Mouse (Mus musculus) heart, embryonic 13.5 days (tissue): ENCODE measurements at regions not wholly inside any gene's neighbourhood (a gene's known extent, or its start where the extent isn't known, plus 50 kb on each side); places are given as distances from the start of the nearest gene placed in this dataset.

Source experiments
- ATAC-seq: fragments of 200-750 bp; cut with Nextera tagmentation; 2 replicates; pipeline ENCODE4 v1.8.0; 2017; ENCODE audit warnings: moderate TSS enrichment; ENCODE audit not compliant: insufficient number of reproducible peaks, low FRiP score, low TSS enrichment; ENCODE audit errors: extremely low read depth
- H3K27ac ChIP-seq: fragments of 300-500 bp; sonication (generic); replicated peaks from 2 replicates; pipeline ENCODE4 v1.5.1; 2015; ENCODE audit warnings: moderate library complexity, mild to moderate bottlenecking, inconsistent platforms
- H3K27me3 ChIP-seq: fragments of 300-500 bp; sonication (generic); replicated peaks from 2 replicates; pipeline ENCODE4 v1.6.1; 2015; ENCODE audit warnings: mild to moderate bottlenecking, inconsistent platforms
- H3K36me3 ChIP-seq: fragments of 300-500 bp; sonication (generic); 2 replicates; pipeline ENCODE4 v1.6.1; 2015; ENCODE audit warnings: mild to moderate bottlenecking, inconsistent platforms
- H3K4me1 ChIP-seq: fragments of 300-500 bp; sonication (generic); 2 replicates; pipeline ENCODE4 v1.6.1; 2015; ENCODE audit warnings: inconsistent platforms
- H3K4me2 ChIP-seq: fragments of 300-500 bp; sonication (generic); 2 replicates; pipeline ENCODE4 v1.6.1; 2015; ENCODE audit warnings: inconsistent platforms, mild to moderate bottlenecking, moderate library complexity
- H3K4me3 ChIP-seq: fragments of 300-500 bp; sonication (generic); 2 replicates; pipeline ENCODE4 v1.5.1; 2015; ENCODE audit warnings: moderate library complexity, mild to moderate bottlenecking, inconsistent platforms
- H3K9ac ChIP-seq: fragments of 300-500 bp; sonication (generic); 2 replicates; pipeline ENCODE4 v1.6.1; 2015; ENCODE audit warnings: inconsistent platforms, mild to moderate bottlenecking, moderate library complexity
- H3K9me3 ChIP-seq: fragments of 300-500 bp; sonication (generic); 2 replicates; pipeline ENCODE4 v1.6.1; 2016; ENCODE audit warnings: inconsistent platforms
- WGBS: fragments of 180-500 bp; shearing (Covaris S2); methylation state at CpG from one replicate; pipeline ENCODE4 v1.1.7; 2015; ENCODE audit warnings: mixed read lengths; 5-methylcytosine and 5-hydroxymethylcytosine counted together

DNA sequence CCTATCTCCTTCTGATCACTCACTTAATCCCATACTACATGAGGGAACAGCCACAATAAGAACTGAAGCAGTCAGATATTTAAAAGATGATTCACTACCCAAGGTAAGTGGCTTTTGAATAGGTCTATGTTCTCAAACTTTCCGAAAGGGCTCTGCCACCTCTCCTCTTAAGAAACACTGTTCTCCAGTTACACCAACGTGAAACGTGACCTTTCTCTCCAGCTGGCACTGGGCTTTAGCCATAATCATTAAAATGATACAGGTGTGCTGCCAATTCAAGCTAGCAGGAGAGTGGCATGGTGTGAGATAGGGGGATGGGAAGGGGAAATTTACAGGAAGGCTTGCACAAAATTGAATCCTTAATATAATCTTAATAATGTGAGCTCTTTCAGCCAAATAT lies 2216.4 kb upstream of the Gm7489 start:
- no peak overlapping the region for H3K27ac ChIP-seq
- no peak overlapping the region for H3K4me2 ChIP-seq
- peaks cover 7% of the 10 kb centered on the region for H3K4me1 ChIP-seq
- 69% methylated on average over 3 of the region's 3 CpGs for WGBS
- no peak for ATAC-seq
- H3K27me3 ChIP-seq = no peaks in the 10 kb centered on the region
- H3K36me3 ChIP-seq = no peaks in the 10 kb centered on the region
- H3K9ac ChIP-seq = no peak overlapping the region
- no peaks in the 10 kb centered on the region for H3K9me3 ChIP-seq
- H3K4me3 ChIP-seq = no peak overlapping the region

DNA sequence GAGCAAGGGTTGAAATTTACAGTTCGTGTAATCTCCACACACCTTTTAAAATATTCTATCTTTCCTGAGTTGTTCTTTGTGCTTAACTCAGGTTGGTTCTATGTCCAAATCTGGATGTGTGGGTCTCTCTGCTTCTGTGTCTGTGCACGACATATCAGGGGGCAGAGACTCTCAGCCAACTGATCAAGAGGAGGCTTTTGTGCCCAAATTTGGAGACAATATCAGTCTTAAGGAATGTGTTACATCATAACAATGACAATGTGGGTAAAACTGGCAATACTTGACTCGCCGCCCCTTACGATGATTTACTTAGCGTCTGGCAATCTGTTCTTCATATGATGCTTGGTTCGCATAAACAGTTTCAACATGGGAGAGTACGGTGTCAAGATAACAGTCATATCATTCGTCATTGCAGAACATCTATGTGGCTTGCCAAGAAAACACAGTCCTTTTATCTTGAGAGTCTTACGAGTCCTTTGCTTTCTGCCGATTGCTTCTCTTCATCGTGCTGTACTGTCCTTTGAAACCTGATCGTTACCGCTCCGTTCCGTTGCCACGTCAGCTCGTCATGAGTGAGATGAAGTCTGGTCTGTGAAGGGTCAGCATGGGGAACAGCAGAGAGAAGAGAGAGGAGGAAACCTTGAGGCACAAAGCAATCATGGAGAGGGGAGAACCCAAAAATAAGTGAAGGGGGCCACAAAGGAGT lies 2212.9 kb upstream of the Gm7489 start:
- Histone ChIP-seq H3K4me1 (peaks cover 7% of the 10 kb centered on the region), H3K27ac (no peak overlapping the region), H3K4me2 (peak overlapping the region; percentile 62), H3K4me3 (peak overlapping the region; percentile 31), H3K27me3 (peaks cover 5% of the 10 kb centered on the region; the same call in 1 of the 2 replicates), H3K36me3 (no peaks in the 10 kb centered on the region), H3K9ac (0 out of 2 replicates have a peak overlapping the region, but pooled peaks have one; percentile 37), H3K9me3 (no peaks in the 10 kb centered on the region)
- 42% methylated on average over 18 of the region's 18 CpGs for WGBS
- no peak for ATAC-seq

DNA sequence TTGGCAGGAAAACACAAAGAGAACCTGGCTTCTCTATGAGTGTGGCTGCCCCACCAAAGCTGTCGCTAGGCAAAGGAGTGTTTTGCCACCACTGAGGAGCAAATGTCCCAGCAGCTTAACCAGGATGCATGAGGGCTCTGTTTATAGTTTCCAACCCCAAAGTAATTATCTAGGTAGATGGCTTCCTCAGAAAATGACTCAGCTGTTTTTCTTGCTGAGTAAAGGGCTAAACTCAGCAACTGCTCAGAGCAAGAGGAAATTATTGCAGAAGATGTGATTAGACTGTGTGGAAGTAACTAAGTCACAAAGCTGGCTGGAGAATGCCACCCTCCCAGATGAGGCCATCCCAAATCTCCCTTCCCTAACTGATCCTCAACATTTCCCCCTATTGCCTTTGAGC lies 2211.2 kb upstream of the Gm7489 start:
- WGBS = 56% methylated on average over 1 of the region's 1 CpGs
- H3K4me1 ChIP-seq = peaks cover 12% of the 10 kb centered on the region
- no peaks in the 10 kb centered on the region for H3K36me3 ChIP-seq
- no peak overlapping the region for H3K4me3 ChIP-seq
- H3K27ac ChIP-seq = no peak overlapping the region
- peaks cover 5% of the 10 kb centered on the region; the same call in 1 of the 2 replicates for H3K27me3 ChIP-seq
- H3K4me2 ChIP-seq = no peak overlapping the region
- no peaks in the 10 kb centered on the region for H3K9me3 ChIP-seq
- ATAC-seq = no peak
- no peak overlapping the region for H3K9ac ChIP-seq

DNA sequence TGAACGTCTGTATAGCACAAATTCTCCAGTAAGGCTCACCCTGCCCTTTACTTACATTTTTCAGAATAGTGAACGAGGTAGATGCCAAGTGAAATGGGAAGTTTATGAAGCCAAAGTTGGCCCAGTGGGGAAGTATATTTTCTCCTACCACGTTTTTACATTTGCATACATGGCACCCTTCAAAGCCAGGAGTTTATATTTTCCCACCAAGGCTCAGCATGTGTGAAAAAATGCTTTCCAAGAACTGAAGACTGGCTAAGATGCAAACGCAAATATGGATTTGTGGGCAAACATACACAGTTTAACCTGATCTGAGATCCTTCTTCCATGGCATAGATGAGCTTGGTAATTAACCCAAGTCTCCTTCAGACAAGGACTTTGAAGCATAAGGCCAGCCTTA lies 2209.4 kb upstream of the Gm7489 start:
- WGBS = 67% methylated on average over 4 of the region's 4 CpGs
- Histone ChIP-seq H3K4me3 (no peak overlapping the region), H3K27ac (no peak overlapping the region), H3K27me3 (peaks cover 5% of the 10 kb centered on the region; the same call in 1 of the 2 replicates), H3K4me2 (no peak overlapping the region), H3K9me3 (no peaks in the 10 kb centered on the region), H3K4me1 (peaks cover 12% of the 10 kb centered on the region), H3K36me3 (no peaks in the 10 kb centered on the region), H3K9ac (no peak overlapping the region)
- ATAC-seq = no peak

DNA sequence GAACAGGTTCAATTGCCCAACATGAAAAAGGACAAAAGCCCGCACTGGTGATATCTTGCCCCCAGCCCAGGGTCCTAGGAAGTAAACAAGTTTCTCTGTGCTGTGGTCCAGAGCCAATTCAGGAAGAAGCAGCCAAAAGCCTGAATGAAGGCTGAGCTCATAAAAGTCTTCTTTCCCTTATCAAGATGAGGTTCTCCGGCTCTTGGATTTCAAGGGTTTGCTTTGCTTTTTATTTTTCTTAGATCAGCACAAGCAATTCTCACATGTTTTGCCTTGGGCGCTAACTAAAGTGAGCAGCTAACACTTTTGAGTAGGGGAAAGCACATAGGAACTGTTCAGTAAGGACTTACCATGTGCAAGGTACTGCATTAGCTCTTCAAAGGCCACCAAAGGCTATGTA lies 2208.0 kb upstream of the Gm7489 start:
- no peaks in the 10 kb centered on the region for H3K36me3 ChIP-seq
- H3K9ac ChIP-seq = no peak overlapping the region
- no peak overlapping the region for H3K4me2 ChIP-seq
- 68% methylated on average over 3 of the region's 3 CpGs for WGBS
- ATAC-seq = no peak
- peaks cover 10% of the 10 kb centered on the region; the same call in 1 of the 2 replicates for H3K27me3 ChIP-seq
- H3K4me3 ChIP-seq = no peak overlapping the region
- H3K27ac ChIP-seq = no peak overlapping the region
- H3K9me3 ChIP-seq = no peaks in the 10 kb centered on the region
- peaks cover 10% of the 10 kb centered on the region for H3K4me1 ChIP-seq

DNA sequence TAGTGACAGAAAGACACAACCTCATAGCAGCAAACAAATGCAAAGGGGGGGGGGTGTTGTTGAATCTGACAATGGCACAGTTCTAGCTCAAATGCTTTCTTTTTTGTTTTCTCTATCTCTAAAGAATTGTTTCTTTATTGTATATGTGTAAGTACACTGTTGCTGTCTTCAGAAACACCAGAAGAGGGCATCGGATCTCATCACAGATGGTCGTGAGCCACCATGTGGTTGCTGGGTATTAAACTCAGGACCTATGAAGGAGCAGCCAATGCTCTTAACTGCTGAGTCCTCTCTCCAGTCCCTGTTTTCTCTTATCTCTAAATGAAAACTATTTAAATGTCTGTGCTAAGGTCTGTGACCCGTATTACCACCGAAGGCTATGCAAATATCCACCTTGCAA lies 2207.4 kb upstream of the Gm7489 start:
- no peak for ATAC-seq
- 60% methylated on average over 4 of the region's 4 CpGs for WGBS
- H3K9me3 ChIP-seq = no peaks in the 10 kb centered on the region
- no peak overlapping the region for H3K27ac ChIP-seq
- H3K4me2 ChIP-seq = no peak overlapping the region
- H3K4me1 ChIP-seq = peaks cover 13% of the 10 kb centered on the region
- no peak overlapping the region for H3K9ac ChIP-seq
- H3K36me3 ChIP-seq = no peaks in the 10 kb centered on the region
- H3K27me3 ChIP-seq = peaks cover 10% of the 10 kb centered on the region; the same call in 1 of the 2 replicates
- no peak overlapping the region for H3K4me3 ChIP-seq

DNA sequence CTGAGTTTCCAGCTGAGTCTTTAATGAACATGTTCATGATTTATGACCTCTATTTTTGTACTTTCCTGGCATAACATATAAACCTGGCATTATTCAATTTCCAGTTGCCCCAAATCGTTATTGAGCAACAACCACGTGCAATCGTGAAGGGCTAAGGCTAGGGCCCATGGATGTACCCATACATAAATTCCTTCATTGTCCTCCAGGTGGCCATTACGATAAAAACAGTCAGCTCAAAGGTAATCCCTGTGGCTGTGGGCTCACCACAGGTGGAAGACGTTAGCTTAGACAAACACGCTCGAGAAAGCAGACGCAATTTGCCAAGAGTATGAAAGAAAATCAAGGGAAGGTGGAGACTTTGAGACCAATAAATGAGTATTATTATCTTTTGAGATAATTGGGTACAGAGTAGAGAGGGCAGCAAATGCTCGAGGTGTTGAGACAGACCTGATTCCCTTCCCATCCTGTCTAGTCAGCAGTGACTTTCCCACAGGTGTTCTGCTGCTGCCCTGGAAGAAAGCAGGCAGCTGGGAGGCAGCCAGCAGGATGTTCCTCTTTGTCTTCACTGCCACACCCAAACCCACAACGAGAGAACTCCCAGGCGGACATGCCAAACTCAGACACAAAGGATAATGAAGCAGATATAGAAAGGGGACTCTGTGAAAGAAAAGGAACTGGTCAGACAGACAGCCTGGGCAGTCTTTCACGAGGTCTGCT lies 2205.4 kb upstream of the Gm7489 start:
- Histone ChIP-seq H3K27ac (no peak overlapping the region), H3K27me3 (peaks cover 6% of the 10 kb centered on the region; the same call in 1 of the 2 replicates), H3K4me2 (no peak overlapping the region), H3K4me1 (peaks cover 13% of the 10 kb centered on the region; the same call in 1 of the 2 replicates), H3K9me3 (no peaks in the 10 kb centered on the region), H3K9ac (no peak overlapping the region), H3K36me3 (no peaks in the 10 kb centered on the region), H3K4me3 (no peak overlapping the region)
- ATAC-seq = no peak
- WGBS = 57% methylated on average over 12 of the region's 12 CpGs

DNA sequence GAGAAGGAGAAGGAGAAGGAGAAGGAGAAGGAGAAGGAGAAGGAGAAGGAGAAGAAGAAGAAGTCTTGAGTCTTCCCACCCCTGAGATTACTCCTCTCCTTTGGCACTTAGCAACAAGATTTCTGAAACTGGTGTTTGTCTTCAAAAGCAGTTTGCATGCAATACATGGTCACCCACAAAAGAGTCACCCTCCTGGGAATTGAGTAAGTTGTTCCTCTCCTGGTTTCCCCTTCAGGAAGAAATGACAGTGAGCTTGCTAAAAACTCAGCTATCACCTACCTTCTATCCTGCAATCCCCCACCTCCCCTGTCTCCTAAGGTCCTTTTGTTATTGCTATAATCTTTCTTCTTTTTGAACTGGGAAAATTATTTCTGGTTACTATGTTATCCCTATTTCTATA lies 2204.2 kb upstream of the Gm7489 start:
- no peak for ATAC-seq
- no peaks in the 10 kb centered on the region for H3K36me3 ChIP-seq
- no peaks in the 10 kb centered on the region for H3K9me3 ChIP-seq
- H3K27me3 ChIP-seq = peaks cover 5% of the 10 kb centered on the region; the same call in 1 of the 2 replicates
- H3K9ac ChIP-seq = no peak overlapping the region
- no peak overlapping the region for H3K27ac ChIP-seq
- peaks cover 13% of the 10 kb centered on the region; the same call in 1 of the 2 replicates for H3K4me1 ChIP-seq
- H3K4me2 ChIP-seq = no peak overlapping the region
- H3K4me3 ChIP-seq = no peak overlapping the region

DNA sequence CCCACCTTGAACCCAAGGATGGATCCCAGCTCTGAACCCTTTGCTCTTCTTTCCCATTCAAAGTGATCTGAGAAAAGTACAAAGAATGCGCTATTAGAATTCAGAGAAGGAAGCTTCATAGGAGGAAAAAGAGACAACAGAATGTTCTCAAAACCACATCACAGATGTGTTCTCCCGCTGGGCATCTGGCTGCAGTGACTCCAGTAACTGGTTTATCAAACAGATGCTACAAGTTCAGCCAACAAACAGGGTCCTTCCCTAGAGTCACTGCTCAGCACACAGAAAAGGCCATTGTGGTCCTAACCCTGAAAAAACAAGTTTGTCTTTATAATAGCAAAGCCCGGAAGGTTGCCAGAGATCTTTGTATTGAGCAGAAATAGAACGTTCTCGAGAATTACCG lies 2203.5 kb upstream of the Gm7489 start:
- H3K27ac ChIP-seq = no peak overlapping the region
- H3K4me1 ChIP-seq = peaks cover 13% of the 10 kb centered on the region; the same call in 1 of the 2 replicates
- H3K36me3 ChIP-seq = no peaks in the 10 kb centered on the region
- no peak overlapping the region for H3K4me2 ChIP-seq
- peaks cover 5% of the 10 kb centered on the region; the same call in 1 of the 2 replicates for H3K27me3 ChIP-seq
- no peak overlapping the region for H3K4me3 ChIP-seq
- WGBS = 75% methylated on average over 6 of the region's 6 CpGs
- H3K9ac ChIP-seq = no peak overlapping the region
- no peak for ATAC-seq
- H3K9me3 ChIP-seq = no peaks in the 10 kb centered on the region

DNA sequence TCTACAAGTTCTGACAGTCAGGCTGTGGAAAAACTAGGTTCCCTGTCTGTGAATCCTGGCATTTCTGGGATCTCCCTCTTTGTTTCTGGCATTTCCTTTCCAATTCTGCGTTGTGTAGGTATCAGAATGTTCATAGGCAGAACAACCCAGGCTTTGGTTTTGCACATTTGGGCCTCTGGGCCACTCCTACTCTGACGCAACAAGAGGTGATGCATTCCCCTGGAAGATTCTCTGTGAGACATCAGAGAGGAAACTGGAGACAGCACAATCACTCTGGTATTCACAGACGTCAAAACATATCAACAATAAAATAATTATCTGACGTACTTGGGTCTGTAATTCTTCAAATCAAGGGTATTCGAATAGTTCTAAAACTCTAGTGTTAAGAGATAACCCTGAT lies 2202.4 kb upstream of the Gm7489 start:
- Histone ChIP-seq H3K27ac (no peak overlapping the region), H3K4me3 (no peak overlapping the region), H3K36me3 (no peaks in the 10 kb centered on the region), H3K4me2 (no peak overlapping the region), H3K9me3 (no peaks in the 10 kb centered on the region), H3K27me3 (peaks cover 5% of the 10 kb centered on the region; the same call in 1 of the 2 replicates), H3K9ac (no peak overlapping the region), H3K4me1 (peaks cover 13% of the 10 kb centered on the region; the same call in 1 of the 2 replicates)
- WGBS = 45% methylated on average over 5 of the region's 5 CpGs
- ATAC-seq = no peak

DNA sequence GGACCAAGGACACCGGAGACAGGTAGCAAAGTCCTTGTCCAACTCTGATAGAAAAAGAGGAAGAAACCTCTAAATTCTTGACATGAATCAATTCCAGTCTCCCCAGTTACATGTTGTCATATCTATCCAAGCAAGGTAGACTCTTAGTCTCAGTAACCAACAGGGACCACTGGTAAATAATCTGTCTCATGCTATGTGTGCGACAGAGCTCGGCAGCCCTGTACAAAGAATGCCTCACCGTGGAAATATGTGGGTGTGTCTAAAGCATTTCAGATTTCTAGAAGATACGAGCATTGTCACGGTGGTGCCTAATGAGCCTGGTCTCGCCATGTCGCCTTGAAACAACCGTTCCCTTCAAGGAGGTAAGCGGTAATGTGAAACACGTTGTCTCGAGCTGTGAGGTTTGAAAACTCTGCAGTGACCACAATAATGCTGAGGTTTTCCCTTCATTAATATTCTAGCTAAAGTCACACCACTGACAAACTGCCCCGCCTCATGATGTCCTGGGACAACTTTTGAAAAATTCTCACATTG lies 2197.6 kb upstream of the Gm7489 start:
- Histone ChIP-seq H3K4me3 (no peak overlapping the region), H3K9ac (no peak overlapping the region), H3K4me2 (no peak overlapping the region), H3K9me3 (no peaks in the 10 kb centered on the region), H3K27me3 (no peaks in the 10 kb centered on the region), H3K27ac (no peak overlapping the region), H3K4me1 (0 out of 2 replicates have a peak, but pooled peaks cover 4% of the 10 kb centered on the region), H3K36me3 (no peaks in the 10 kb centered on the region)
- WGBS = 81% methylated on average over 13 of the region's 13 CpGs
- no peak for ATAC-seq
